Mouse (Mus musculus) bone marrow, adult 2 months (tissue): ENCODE measurements around the gene Glp1r. TPM values are rescaled to one million over a fixed set of nuclear protein-coding genes. Genes with fewer than 3 reads are reported as not detected.

Experiments
- H3K27ac ChIP-seq: fragments of 200-500 bp; 2 replicates; pipeline ENCODE4 v1.5.1; 2012; ENCODE audit warnings: low read depth, mild to moderate bottlenecking, control low read depth, inconsistent platforms, low read length; ENCODE audit not compliant: control insufficient read depth, poor library complexity, insufficient read depth
- H3K4me1 ChIP-seq: fragments of 200-500 bp; 2 replicates; pipeline ENCODE4 v1.6.1; 2011; ENCODE audit warnings: low read length; ENCODE audit not compliant: control insufficient read depth, insufficient read depth
- H3K4me3 ChIP-seq: fragments of 200-500 bp; replicated peaks from 2 replicates; pipeline ENCODE3; 2011; ENCODE audit warnings: mild to moderate bottlenecking, low read depth, low read length, control low read depth; ENCODE audit not compliant: control insufficient read depth
- CTCF ChIP-seq: fragments of 200-500 bp; IDR thresholded peaks from 2 replicates; pipeline ENCODE4 v1.5.1; 2011; ENCODE audit warnings: low read length, control low read depth; ENCODE audit not compliant: control insufficient read depth, insufficient read depth
- POLR2A ChIP-seq: fragments of 200-500 bp; IDR thresholded peaks from 2 replicates; pipeline ENCODE4 v1.6.1; 2011; ENCODE audit warnings: low read depth, mild to moderate bottlenecking, control low read depth, low read length, borderline replicate concordance; ENCODE audit not compliant: control insufficient read depth
- WGBS: fragments of 180-500 bp; shearing (Covaris S2); methylation state at CpG from one replicate; pipeline ENCODE4 v1.1.7; 2018; 5-methylcytosine and 5-hydroxymethylcytosine counted together
- polyA plus RNA-seq: library from polyadenylated mRNA; stranded (reverse); fragments of >200 nt; gene quantifications from 2 replicates; pipeline ENCODE4 v1.2.4, GENCODE M21; 2011; ENCODE audit warnings: low replicate concordance; ENCODE audit not compliant: missing spikeins, insufficient read depth, insufficient read length

The Glp1r gene
- 0.35 TPM in 1 of 2 replicates, not detected in the other for polyA plus RNA-seq

DNA sequence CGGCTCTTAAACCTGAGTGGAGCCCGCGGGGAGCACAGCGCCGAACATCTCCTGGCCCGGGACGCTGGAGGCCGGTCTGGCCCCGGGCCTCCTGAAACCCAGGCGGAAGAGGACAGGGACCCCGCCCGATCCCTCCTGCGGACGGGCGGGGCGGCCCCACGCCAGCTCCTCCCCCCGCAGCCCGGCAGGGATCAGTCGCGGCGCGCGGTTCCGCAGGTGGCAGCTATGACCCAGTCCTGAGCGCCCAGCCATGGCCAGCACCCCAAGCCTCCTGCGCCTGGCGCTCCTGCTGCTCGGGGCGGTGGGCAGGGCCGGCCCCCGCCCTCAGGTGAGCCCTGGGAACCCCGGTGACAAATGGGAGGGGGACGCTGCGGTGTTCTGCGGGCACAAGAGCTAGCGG lies at the start of gene Glp1r:
Gene Glp1r (plus strand): TSS at position 191 of the 400 bp plus-strand sequence.
- no peak within 1 kb of the TSS for H3K4me3 ChIP-seq
- no peaks in the 10 kb centered on the region for H3K4me1 ChIP-seq
- TF ChIP-seq CTCF (no peak), POLR2A (no peak)
- 2% methylated on average over 37 of the region's 37 CpGs for WGBS
- H3K27ac ChIP-seq, result no peak within 1 kb of the TSS

DNA sequence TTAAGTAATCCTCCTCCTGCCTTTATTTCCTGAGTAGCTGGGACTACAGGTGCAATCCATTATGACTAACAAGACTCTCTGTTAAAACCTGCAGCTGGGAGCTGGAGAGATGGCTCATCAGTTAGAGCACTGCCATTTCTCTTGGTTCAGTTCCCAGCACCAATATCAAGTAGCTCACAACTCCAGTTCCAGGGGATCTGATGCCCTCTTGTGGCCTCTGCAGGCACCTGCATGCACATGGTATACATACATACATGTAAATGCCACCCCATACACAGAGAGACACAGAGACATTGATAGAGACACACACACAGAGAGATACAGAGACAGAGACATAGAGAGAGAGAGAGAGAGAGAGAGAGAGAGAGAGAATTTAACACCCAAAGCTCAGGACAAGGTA lies 49.3 kb upstream of the Glp1r start:
- Histone ChIP-seq H3K4me1 (peaks cover 2% of the 10 kb centered on the region; the same call in 1 of the 2 replicates), H3K27ac (no peak overlapping the region), H3K4me3 (no peak overlapping the region)
- TF ChIP-seq POLR2A (no peak), CTCF (no peak)

DNA sequence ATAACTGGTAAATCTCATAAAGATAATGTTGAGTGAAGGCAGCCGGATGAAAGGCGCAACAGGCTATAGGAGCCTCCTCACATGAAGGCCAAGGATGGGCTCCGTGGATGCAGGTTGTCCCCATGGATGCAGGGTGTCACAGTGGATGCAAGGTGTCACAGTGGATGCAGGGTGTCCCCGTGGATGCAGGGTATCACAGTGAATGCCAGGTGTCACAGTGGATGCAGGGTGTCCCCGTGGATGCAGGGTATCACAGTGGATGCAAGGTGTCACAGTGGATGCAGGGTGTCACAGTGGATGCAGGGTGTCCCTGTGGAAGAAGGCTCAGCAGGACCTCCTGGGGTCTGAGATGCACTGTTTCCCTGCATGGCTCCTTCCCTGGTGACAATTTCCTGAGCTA lies 44.3 kb upstream of the Glp1r start:
- WGBS, result 81% methylated on average over 5 of the region's 5 CpGs
- Histone ChIP-seq H3K27ac (no peak overlapping the region), H3K4me3 (no peak overlapping the region), H3K4me1 (no peaks in the 10 kb centered on the region; the same call in 1 of the 2 replicates)
- TF ChIP-seq POLR2A (no peak), CTCF (no peak)

DNA sequence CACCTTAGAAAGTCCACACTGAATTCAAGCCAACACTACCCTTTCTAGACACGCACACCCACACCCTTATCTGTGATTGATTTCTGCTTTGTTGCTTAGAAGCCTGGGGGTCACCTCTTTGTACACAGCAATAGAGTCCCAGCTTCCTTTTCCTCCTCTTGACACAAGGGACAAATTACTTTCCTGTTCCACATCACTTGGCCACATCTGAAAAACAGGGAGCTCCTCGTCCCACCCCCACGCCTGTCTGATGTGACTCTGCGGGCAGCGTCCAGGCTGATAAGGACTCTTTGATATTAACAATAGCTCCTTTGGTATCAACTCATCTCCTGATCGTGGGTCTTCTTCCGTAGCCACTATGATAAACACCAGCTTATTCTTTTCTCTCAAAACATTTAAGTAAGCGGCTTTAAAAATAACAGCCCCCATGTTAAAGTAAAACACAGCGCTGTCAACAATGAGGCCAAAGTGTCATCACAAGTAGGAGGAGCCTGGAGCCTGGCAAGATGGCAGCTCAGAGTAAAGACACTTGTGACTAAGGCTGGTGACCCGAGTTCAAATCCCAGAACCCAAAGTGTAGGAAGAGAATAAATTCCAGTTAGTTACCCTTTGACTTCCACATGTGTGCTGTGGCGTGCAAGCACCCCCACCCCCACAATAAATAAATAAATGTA lies 42.9 kb upstream of the Glp1r start:
- TF ChIP-seq CTCF, result no peak
- TF ChIP-seq POLR2A, result no peak
- Histone ChIP-seq H3K27ac (no peak overlapping the region), H3K4me1 (no peaks in the 10 kb centered on the region), H3K4me3 (no peak overlapping the region)
- 74% methylated on average over 11 of the region's 11 CpGs for WGBS

DNA sequence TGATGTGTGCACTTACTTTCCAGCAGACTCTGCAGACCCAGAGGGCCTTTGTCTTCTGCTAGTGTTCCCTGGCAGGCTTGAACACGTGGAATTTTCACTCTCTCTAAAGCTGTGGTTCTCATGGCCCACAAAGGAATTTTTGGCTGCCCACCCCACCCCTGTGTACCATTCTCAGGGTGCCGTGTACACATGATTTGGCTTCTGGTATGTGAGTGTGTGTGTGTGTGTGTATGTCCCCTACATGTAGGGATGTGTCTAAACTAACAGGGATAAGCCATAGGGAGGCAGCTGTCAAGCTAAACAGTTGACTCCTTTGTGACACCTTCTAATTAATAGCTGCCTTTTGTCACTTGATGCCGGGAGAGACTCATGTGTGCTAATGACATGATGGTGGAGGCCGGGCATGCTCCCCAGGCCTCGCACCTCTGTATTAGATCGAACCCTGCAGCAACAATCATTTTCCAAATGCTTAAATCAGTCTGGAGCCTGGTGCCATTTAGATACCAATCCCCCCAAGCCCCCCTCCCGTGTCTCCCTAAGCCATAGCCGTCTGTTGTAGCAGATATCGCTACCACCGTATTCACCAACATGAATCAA lies 41.5 kb upstream of the Glp1r start:
- Histone ChIP-seq H3K4me1 (no peaks in the 10 kb centered on the region), H3K27ac (no peak overlapping the region), H3K4me3 (no peak overlapping the region)
- 84% methylated on average over 10 of the region's 10 CpGs for WGBS
- TF ChIP-seq POLR2A (no peak), CTCF (no peak)

DNA sequence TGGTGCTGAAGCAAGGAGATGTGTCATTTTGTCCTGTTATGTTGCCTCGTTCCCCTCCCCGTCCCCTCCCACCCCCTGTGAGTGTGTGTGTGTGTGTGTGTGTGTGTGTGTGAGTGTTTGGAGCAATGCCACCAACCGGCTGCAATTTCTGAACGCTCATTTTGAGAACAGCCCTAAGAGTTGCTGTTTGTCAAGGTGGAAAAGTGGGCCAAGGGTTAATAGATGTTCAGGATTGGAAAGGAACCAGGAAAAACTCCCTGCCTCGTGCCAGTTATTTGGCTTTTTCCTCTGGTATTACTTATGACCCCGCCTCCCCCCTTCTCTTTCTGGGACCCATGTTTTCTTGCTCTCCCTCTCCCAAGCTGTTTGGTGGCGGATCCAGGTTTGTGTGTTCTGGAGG lies 41.0 kb upstream of the Glp1r start:
- no peak overlapping the region for H3K4me3 ChIP-seq
- no peak for TF ChIP-seq CTCF
- WGBS, result 63% methylated on average over 7 of the region's 7 CpGs
- no peak overlapping the region for H3K27ac ChIP-seq
- H3K4me1 ChIP-seq, result no peaks in the 10 kb centered on the region

DNA sequence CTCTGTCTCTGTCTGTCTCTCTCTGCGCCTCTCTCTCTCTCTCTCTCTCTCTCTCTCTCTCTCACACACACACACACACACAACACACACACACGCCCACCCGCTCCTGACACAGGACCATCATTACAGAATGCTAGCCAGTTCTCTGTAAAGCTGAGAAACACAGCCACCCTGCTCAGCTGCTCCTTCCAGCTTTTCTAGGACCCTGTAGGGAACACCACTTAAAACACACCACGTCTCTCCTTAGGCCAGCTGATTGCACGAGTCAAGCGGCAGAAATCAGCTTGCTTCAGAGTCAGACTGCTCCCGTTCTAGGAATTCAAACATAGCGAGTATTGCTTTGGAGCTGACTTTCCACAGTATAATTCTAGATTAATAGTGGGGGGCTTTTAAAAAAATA lies 35.3 kb upstream of the Glp1r start:
- TF ChIP-seq CTCF, result no peak
- WGBS, result 85% methylated on average over 8 of the region's 8 CpGs

DNA sequence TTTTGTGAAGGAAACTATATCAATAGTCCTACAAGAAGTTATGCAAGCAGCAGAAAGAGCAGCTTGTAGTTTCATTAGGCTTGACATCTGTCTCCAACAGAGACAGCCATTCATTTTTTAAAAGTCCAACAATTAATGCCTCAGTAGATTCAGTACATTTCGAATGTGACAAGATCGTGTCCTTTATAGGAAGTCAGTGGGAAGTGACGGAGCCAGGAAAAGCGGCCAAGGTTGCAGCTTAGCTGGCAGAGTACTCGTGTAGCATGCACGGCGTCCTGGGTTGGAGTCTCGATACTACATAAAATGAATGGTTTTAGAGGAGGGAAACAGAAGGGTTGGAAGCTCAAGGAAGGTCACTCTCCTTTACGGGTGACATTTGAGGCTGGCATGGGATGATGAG lies 34.7 kb upstream of the Glp1r start:
- 86% methylated on average over 9 of the region's 9 CpGs for WGBS
- Histone ChIP-seq H3K4me1 (no peaks in the 10 kb centered on the region), H3K27ac (no peak overlapping the region), H3K4me3 (no peak overlapping the region)
- TF ChIP-seq POLR2A, result no peak
- TF ChIP-seq CTCF, result no peak

More for the DNA sequence above, 35.3 kb upstream of the Glp1r start:
- H3K27ac ChIP-seq, result no peak overlapping the region
- H3K4me1 ChIP-seq, result no peaks in the 10 kb centered on the region
- no peak overlapping the region for H3K4me3 ChIP-seq
